Mouse (Mus musculus) brain, adult 10 weeks (tissue): ENCODE data around the gene Ccdc85b. TPM values are rescaled to one million over a fixed set of nuclear protein-coding genes. Genes with fewer than 3 reads are reported as not detected.

Experiments
- polyA plus RNA-seq: library from polyadenylated mRNA; stranded (reverse); fragments of 350-450 nt; fragmentation: Illumina TruSeq; extraction: RNeasy Lipid Tissue Mini Kit (QIAGEN cat#74804); gene quantifications from one replicate; pipeline ENCODE4 v1.2.3, GENCODE M21; 2015; ENCODE audit warnings: low read depth, low replicate concordance

Ccdc85b gene
- polyA plus RNA-seq = 23.3 TPM

DNA sequence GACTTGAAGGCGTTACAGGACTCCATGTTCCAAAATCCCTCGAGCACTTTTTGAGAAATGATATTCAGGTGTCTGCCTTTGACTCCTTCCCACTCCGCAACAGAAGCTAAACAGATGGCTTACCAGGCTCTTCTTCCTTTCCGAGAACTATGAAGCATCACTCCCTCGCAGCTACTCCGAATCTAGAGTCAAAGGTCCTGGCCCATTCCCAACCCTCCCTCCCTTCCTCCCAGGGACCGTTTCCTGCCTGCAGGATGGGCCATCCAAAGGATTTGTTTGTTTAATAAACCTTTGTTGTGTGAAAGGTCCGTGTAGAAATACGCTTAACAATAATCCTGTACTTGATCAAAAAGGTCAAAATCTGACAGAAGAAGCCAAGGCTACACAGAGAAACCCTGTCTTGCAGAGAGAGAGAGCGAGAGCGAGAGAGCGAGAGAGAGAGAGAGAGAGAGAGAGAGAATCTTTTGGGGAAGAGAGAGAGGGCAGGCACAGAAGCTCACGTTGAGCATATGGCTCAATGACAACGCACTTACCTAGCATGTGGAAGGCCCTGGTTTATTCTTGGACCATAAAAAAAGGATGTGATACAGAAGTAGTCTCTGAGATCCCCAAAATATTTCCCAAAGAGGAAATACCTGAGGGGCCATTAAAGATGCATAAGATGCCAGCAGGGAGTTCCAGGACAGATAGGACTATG is at the start of gene Ccdc85b:
Ccdc85b (minus strand) TSS at position 149 of the 697 bp plus-strand sequence.

DNA sequence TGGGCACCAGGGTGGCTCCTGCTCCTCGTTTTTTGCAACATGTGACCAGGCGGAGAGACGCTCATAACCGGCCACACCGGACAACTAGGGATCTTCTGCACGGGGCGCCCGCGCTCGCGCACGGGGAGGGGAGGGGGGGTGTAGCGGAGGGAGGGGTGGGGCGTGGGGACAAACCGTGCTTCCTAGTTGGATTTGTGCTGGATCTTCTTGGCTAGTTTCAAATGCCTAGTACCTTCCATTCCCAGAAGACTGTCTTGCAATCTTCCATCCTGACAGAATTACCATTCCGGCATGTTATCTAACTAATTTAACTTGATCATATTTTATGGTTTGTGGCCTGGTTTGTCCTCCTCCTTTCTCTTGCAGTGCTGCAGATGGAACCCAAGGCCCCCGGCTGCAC is 46.0 kb upstream of the Ccdc85b start, which contains the start of gene 1700020D05Rik:
1700020D05Rik (minus strand) TSS at position 101 of the 400 bp plus-strand sequence.

DNA sequence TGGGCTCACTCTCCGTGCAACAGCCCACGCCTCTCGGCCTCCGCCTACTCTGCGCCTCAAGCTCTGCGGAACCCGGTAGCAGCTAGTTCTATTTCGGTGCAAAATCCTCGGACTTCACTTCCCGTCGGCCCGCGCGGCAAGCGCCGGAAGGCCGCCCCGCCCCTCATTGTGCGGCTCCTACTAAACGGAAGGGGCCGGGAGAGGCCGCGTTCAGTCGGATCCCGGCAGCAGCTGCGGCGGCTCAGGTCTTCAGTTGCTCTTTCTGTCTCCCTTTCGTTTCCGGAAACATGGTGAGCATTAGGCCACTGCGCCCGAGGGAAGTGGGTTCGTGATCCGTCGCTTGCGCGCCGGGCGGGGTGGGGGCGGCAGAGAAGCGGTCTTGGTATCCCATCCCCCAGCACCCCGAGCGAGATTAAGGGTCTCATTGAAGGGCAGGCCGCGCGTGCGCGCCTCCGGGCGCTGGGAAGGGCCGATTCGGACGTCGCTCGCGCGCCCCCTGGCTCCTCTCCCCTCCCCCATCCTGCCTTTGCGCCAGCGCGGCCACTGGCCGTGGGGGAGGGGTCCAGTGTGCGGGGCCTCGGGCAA is 32.7 kb upstream of the Ccdc85b start, which contains the start of gene Cfl1:
Cfl1 (plus strand) TSS at position 143 of the 585 bp plus-strand sequence.

GRCm38 (mm10) chr19:5487768-5488550 is 30.3 kb upstream of the Ccdc85b start, which contains the start of gene Mus81:
Gene Mus81, minus strand, starts transcription at chr19:5488402.

GRCm38 (mm10) chr19:5473720-5474119 is 16.0 kb upstream of the Ccdc85b start, which contains the start of gene Efemp2:
Gene Efemp2, plus strand, starts transcription at chr19:5473954.

GRCm38 (mm10) chr19:5468374-5468773 is 10.7 kb upstream of the Ccdc85b start, which contains the start of gene Ctsw:
Gene Ctsw, minus strand, starts transcription at chr19:5468507.

GRCm38 (mm10) chr19:5460465-5460911 is 2.8 kb upstream of the Ccdc85b start, which contains the start of gene Fibp:
Gene Fibp, plus strand, starts transcription at chr19:5460615.

DNA sequence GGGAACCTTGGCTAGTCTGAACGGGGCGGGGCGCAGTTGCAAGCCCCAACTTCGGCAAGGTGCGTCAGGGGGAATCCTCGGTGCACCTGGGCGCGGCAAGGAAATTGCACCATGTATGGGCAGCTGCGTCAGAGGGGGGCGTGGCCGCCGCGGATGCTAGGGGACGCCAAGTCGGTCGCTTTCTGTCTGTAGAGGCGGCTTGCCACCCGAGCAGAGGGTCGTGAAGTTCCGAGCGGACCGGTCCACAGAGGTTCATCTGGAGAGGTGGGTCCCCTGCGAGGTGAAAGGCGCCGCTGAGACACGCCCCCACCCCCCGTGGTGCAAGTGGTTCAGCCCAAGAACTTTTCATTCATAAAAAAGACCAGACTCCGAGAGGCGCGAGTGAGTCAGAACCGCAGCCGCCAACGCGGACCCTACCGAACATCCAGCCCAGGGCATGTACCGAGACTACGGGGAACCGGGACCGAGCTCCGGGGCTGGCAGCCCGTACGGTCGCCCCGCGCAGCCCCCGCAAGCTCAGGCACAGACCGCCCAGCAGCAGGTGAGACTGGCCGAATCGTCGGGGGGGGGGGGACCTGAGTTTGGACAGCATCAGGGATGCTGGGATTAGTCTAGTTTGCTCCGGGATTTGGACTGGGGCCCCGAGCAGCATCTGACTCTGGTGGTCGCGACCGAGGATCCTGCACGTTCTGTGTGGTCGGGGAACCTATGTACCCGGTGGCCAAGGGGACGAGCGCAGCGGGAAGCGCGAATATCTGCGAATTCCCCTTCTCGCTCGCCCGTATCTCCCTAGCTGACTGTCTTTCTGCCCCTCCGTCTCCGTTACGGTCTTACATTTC is 10.0 kb downstream of the Ccdc85b start, which contains the start of gene Fosl1:
Fosl1 (plus strand) TSS at position 33 of the 839 bp plus-strand sequence.

DNA sequence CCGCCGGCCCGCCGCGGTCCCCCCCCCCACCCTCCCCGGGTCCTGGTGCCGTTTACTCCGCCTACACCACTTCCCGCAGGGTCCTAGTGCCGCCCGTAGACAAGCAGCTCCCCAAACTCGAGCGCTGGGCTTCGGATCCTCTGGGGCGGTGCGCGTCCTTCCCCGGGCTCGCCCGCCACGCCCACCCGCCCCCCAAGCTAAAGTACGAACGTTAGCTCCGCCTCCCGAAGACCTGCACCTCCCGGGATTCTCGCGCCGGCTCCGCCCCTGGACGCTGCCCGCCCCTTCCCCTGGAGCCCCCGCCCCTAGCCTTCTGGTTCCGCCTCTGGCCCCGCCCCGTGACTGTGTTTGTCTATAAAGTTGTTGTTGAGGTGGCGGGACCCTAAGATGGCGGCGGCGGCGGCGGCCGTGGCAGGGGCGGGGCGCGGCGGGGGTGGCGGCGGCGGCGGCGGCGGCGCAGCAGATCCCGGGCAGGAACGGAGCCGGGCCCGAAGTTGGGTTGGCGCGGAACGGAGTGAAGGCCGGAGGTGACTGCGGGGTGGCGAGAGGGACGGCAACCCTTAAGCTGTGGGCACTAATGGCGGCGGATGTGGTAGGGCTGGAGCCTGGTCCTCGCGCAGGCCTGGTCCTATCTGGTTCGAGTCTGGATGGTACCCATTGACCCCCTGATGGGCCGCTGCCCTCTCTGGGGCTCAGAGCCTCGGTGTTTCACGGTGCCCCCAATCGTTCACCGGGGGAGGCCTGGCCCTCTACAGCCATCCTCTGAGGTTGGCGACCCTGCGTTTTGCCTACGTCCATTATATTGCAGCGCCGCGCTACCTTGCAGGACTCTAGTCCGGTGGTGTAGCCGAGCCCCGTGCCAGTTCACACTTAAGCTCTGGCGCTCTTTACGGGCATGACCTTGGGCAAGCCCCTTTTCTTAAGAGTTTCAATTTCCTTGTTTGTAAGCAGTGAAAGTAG is 32.6 kb downstream of the Ccdc85b start, which contains the start of the genes Drap1 and AI837181:
Drap1 (minus strand) TSS at position 198 of the 960 bp plus-strand sequence.
AI837181 (plus strand) TSS at position 363 of the 960 bp plus-strand sequence.

Other genes with a start within 250 kb of the Ccdc85b start
- 37.4 TPM for gene Pacs1, start 184.8 kb downstream of the Ccdc85b start, polyA plus RNA-seq
- gene Sf3b2, start 162.4 kb downstream of the Ccdc85b start, polyA plus RNA-seq = 163 TPM
- gene Gal3st3, start 159.6 kb downstream of the Ccdc85b start, polyA plus RNA-seq = 29.7 TPM
- gene Catsper1, start 122.2 kb downstream of the Ccdc85b start, polyA plus RNA-seq = not detected
- 38.9 TPM for gene Cst6, start 108.3 kb downstream of the Ccdc85b start, polyA plus RNA-seq
- gene Eif1ad, start 91.2 kb downstream of the Ccdc85b start, polyA plus RNA-seq = 30.5 TPM
- 117 TPM for gene Banf1, start 90.7 kb downstream of the Ccdc85b start, polyA plus RNA-seq
- 47.6 TPM for gene Sart1, start 69.2 kb downstream of the Ccdc85b start, polyA plus RNA-seq
- not detected for gene Tsga10ip, start 55.4 kb downstream of the Ccdc85b start, polyA plus RNA-seq
- gene Drap1, start 32.9 kb downstream of the Ccdc85b start, polyA plus RNA-seq = 429 TPM
- gene AI837181, start 32.8 kb downstream of the Ccdc85b start, polyA plus RNA-seq = 80.0 TPM
- not detected for gene Fosl1, start 10.3 kb downstream of the Ccdc85b start, polyA plus RNA-seq
- gene Fibp, start 2.7 kb upstream of the Ccdc85b start, polyA plus RNA-seq = 87.6 TPM
- gene Ctsw, start 10.6 kb upstream of the Ccdc85b start, polyA plus RNA-seq = not detected
- gene Efemp2, start 16.1 kb upstream of the Ccdc85b start, polyA plus RNA-seq = 15.4 TPM
- gene Mus81, start 30.5 kb upstream of the Ccdc85b start, polyA plus RNA-seq = 32.4 TPM
- 1,416 TPM for gene Cfl1, start 32.6 kb upstream of the Ccdc85b start, polyA plus RNA-seq
- gene 1700020D05Rik, start 45.9 kb upstream of the Ccdc85b start, polyA plus RNA-seq = 3.0 TPM
- 96.1 TPM for gene Snx32, start 52.6 kb upstream of the Ccdc85b start, polyA plus RNA-seq
- gene Ovol1, start 102.8 kb upstream of the Ccdc85b start, polyA plus RNA-seq = not detected
- gene Ap5b1, start 110.1 kb upstream of the Ccdc85b start, polyA plus RNA-seq = 2.5 TPM
- gene Rnaseh2c, start 144.0 kb upstream of the Ccdc85b start, polyA plus RNA-seq = 40.8 TPM
- 92.0 TPM for gene Kat5, start 152.3 kb upstream of the Ccdc85b start, polyA plus RNA-seq
- gene Rela, start 179.6 kb upstream of the Ccdc85b start, polyA plus RNA-seq = 14.1 TPM
- gene Sipa1, start 205.8 kb upstream of the Ccdc85b start, polyA plus RNA-seq = 8.9 TPM
- gene Map3k11, start 230.8 kb upstream of the Ccdc85b start, polyA plus RNA-seq = 16.2 TPM
- gene Pcnx3, start 231.0 kb upstream of the Ccdc85b start, polyA plus RNA-seq = 32.6 TPM
- 0.64 TPM for gene Kcnk7, start 246.5 kb upstream of the Ccdc85b start, polyA plus RNA-seq